Mouse (Mus musculus) erythroblast, embryonic 14.5 days (primary cell): ENCODE data around the gene 6030468B19Rik. TPM values are rescaled to one million over a fixed set of nuclear protein-coding genes. Genes with fewer than 3 reads are reported as not detected.
A peak's percentile ranks its signal among the peaks of the same experiment; 100 is the strongest.

Experiments
- H3K27me3 ChIP-seq: 2 replicates; pipeline ENCODE4 v1.6.1; 2012; ENCODE audit warnings: inconsistent platforms; ENCODE audit not compliant: control insufficient read depth
- H3K36me3 ChIP-seq: 2 replicates; pipeline ENCODE4 v1.6.1; 2012; ENCODE audit warnings: mild to moderate bottlenecking, inconsistent platforms; ENCODE audit not compliant: control insufficient read depth
- H3K4me1 ChIP-seq: 2 replicates; pipeline ENCODE4 v1.6.1; 2012; ENCODE audit warnings: inconsistent platforms; ENCODE audit not compliant: control insufficient read depth
- H3K4me3 ChIP-seq: replicated peaks from 2 replicates; pipeline ENCODE3; 2012; ENCODE audit warnings: moderate library complexity, mild to moderate bottlenecking, inconsistent platforms
- H3K9me3 ChIP-seq: 2 replicates; pipeline ENCODE4 v1.6.1; 2012; ENCODE audit warnings: low read length, inconsistent platforms, mixed read lengths; ENCODE audit not compliant: control insufficient read depth
- GATA1 ChIP-seq: IDR thresholded peaks from 2 replicates; pipeline ENCODE4 v1.6.1; 2012; ENCODE audit warnings: low read length, inconsistent platforms, mixed read lengths
- TAL1 ChIP-seq: IDR thresholded peaks from 3 replicates; pipeline ENCODE4 v1.6.1; 2012; ENCODE audit warnings: low read length, inconsistent platforms, mixed read lengths
- polyA plus RNA-seq: library from polyadenylated mRNA; stranded (reverse); fragments of >175 nt; gene quantifications from 2 replicates; pipeline ENCODE4 v1.2.3, GENCODE M21; 2012

6030468B19Rik gene
- polyA plus RNA-seq, 1 experiment = 202 TPM

GRCm38 (mm10) chr11:117796954-117797353 lies 506 bp upstream of the 6030468B19Rik start:
- Histone ChIP-seq H3K27me3 (no peaks in the 10 kb centered on the region), H3K4me1 (peaks cover 88% of the 10 kb centered on the region), H3K4me3 (peak overlapping the region; percentile 74), H3K36me3 (peaks cover 76% of the 10 kb centered on the region), H3K9me3 (no peaks in the 10 kb centered on the region)
- TF ChIP-seq TAL1 = no peak
- TF ChIP-seq GATA1 = no peak

- no peaks in the 10 kb centered on the region for H3K9me3 ChIP-seq
- peaks cover 88% of the 10 kb centered on the region for H3K4me1 ChIP-seq
- TF ChIP-seq GATA1 (no peak), TAL1 (no peak)
- no peaks in the 10 kb centered on the region for H3K27me3 ChIP-seq
- peak overlapping the region; percentile 74 for H3K4me3 ChIP-seq
- H3K36me3 ChIP-seq = peaks cover 77% of the 10 kb centered on the region
These were observed 691 bp downstream of the 6030468B19Rik start for GRCm38 (mm10) chr11:117798160-117798541.

- H3K27me3 ChIP-seq = no peaks in the 10 kb centered on the region
- H3K4me3 ChIP-seq = peak overlapping the region; percentile 74
- TF ChIP-seq TAL1 (no peak), GATA1 (no peak)
- peaks cover 79% of the 10 kb centered on the region for H3K36me3 ChIP-seq
- no peaks in the 10 kb centered on the region for H3K9me3 ChIP-seq
- H3K4me1 ChIP-seq = peaks cover 89% of the 10 kb centered on the region
These were observed 1.7 kb downstream of the 6030468B19Rik start for GRCm38 (mm10) chr11:117799174-117799573.

GRCm38 (mm10) chr11:117800038-117800437 lies 2.6 kb downstream of the 6030468B19Rik start:
- H3K9me3 ChIP-seq = no peaks in the 10 kb centered on the region
- no peaks in the 10 kb centered on the region for H3K27me3 ChIP-seq
- peak overlapping the region; percentile 74 for H3K4me3 ChIP-seq
- TF ChIP-seq TAL1 = no peak
- no peak for TF ChIP-seq GATA1
- H3K4me1 ChIP-seq = peaks cover 87% of the 10 kb centered on the region
- peaks cover 81% of the 10 kb centered on the region for H3K36me3 ChIP-seq

- TF ChIP-seq TAL1 = no peak
- no peak for TF ChIP-seq GATA1
- H3K27me3 ChIP-seq = no peaks in the 10 kb centered on the region; the same call in 1 of the 2 replicates
- H3K36me3 ChIP-seq = peaks cover 90% of the 10 kb centered on the region
- no peaks in the 10 kb centered on the region for H3K9me3 ChIP-seq
- H3K4me1 ChIP-seq = peaks cover 88% of the 10 kb centered on the region
- H3K4me3 ChIP-seq = peak overlapping the region; percentile 74
These were observed 4.2 kb downstream of the 6030468B19Rik start for GRCm38 (mm10) chr11:117801650-117802049.

- peaks cover 100% of the 10 kb centered on the region for H3K36me3 ChIP-seq
These were observed 5.8 kb downstream of the 6030468B19Rik start for GRCm38 (mm10) chr11:117803166-117803688.

GRCm38 (mm10) chr11:117806781-117807180 lies 9.3 kb downstream of the 6030468B19Rik start:
- H3K27me3 ChIP-seq = no peaks in the 10 kb centered on the region; the same call in 1 of the 2 replicates
- no peak overlapping the region for H3K4me3 ChIP-seq
- H3K9me3 ChIP-seq = no peaks in the 10 kb centered on the region
- H3K4me1 ChIP-seq = peaks cover 91% of the 10 kb centered on the region
- peaks cover 100% of the 10 kb centered on the region for H3K36me3 ChIP-seq
- TF ChIP-seq TAL1 (no peak), GATA1 (no peak)

More at GRCm38 (mm10) chr11:117803166-117803688, 5.8 kb downstream of the 6030468B19Rik start:
- Histone ChIP-seq H3K27me3 (no peaks in the 10 kb centered on the region; the same call in 1 of the 2 replicates), H3K4me3 (peak overlapping the region; percentile 74), H3K4me1 (peaks cover 90% of the 10 kb centered on the region), H3K9me3 (no peaks in the 10 kb centered on the region)
- no peak for TF ChIP-seq GATA1
- TF ChIP-seq TAL1 = no peak

- H3K9me3 ChIP-seq = no peaks in the 10 kb centered on the region
- TF ChIP-seq TAL1 (no peak), GATA1 (no peak)
- H3K4me3 ChIP-seq = peak within 1 kb of the TSS; percentile 77
- H3K27me3 ChIP-seq = no peaks in the 10 kb centered on the region; the same call in 1 of the 2 replicates
- peaks cover 91% of the 10 kb centered on the region for H3K4me1 ChIP-seq
- H3K36me3 ChIP-seq = peaks cover 100% of the 10 kb centered on the region
These were observed 12.2 kb downstream of the 6030468B19Rik start, which contains the start of the genes Gm20708 and Syngr2 for GRCm38 (mm10) chr11:117809407-117810311. Gene Gm20708, plus strand, starts transcription at chr11:117809668. Gene Syngr2, plus strand, starts transcription at chr11:117809668.

- H3K4me1 ChIP-seq = peaks cover 90% of the 10 kb centered on the region
- TF ChIP-seq GATA1 = no peak
- no peak for TF ChIP-seq TAL1
- peak overlapping the region; percentile 77 for H3K4me3 ChIP-seq
- peaks cover 100% of the 10 kb centered on the region for H3K36me3 ChIP-seq
- no peaks in the 10 kb centered on the region for H3K9me3 ChIP-seq
- H3K27me3 ChIP-seq = no peaks in the 10 kb centered on the region; the same call in 1 of the 2 replicates
These were observed 13.1 kb downstream of the 6030468B19Rik start for GRCm38 (mm10) chr11:117810401-117811046.
